Mouse (Mus musculus) limb, embryonic 12.5 days (tissue): ENCODE measurements around the gene Tmem107. TPM values are rescaled to one million over a fixed set of nuclear protein-coding genes. Genes with fewer than 3 reads are reported as not detected.

Source experiments
- ATAC-seq: fragments of 200-750 bp; cut with Nextera tagmentation; 2 replicates; pipeline ENCODE4 v1.8.0; 2017; ENCODE audit warnings: low read depth, moderate TSS enrichment; ENCODE audit not compliant: insufficient number of reproducible peaks, insufficient read depth, low FRiP score, low TSS enrichment
- H3K27ac ChIP-seq: fragments of 300-500 bp; sonication (generic); 2 replicates; pipeline ENCODE4 v1.5.1; 2016; ENCODE audit warnings: mild to moderate bottlenecking, moderate library complexity
- H3K27me3 ChIP-seq: fragments of 300-500 bp; sonication (generic); 2 replicates; pipeline ENCODE4 v1.6.1; 2016; ENCODE audit warnings: mild to moderate bottlenecking, moderate library complexity
- H3K36me3 ChIP-seq: fragments of 300-500 bp; sonication (generic); 2 replicates; pipeline ENCODE4 v1.6.1; 2016; ENCODE audit warnings: mild to moderate bottlenecking, moderate library complexity
- H3K4me1 ChIP-seq: fragments of 300-500 bp; sonication (generic); replicated peaks from 2 replicates; pipeline ENCODE4 v1.6.1; 2016
- H3K4me2 ChIP-seq: fragments of 300-500 bp; sonication (generic); 2 replicates; pipeline ENCODE4 v1.6.1; 2016; ENCODE audit warnings: mild to moderate bottlenecking, moderate library complexity
- H3K4me3 ChIP-seq: fragments of 300-500 bp; sonication (generic); replicated peaks from 2 replicates; pipeline ENCODE4 v1.5.1; 2016; ENCODE audit warnings: mild to moderate bottlenecking
- H3K9ac ChIP-seq: fragments of 300-500 bp; sonication (generic); replicated peaks from 2 replicates; pipeline ENCODE4 v1.6.1; 2016; ENCODE audit warnings: mild to moderate bottlenecking, moderate library complexity
- H3K9me3 ChIP-seq: fragments of 300-500 bp; sonication (generic); 2 replicates; pipeline ENCODE4 v1.6.1; 2016; ENCODE audit warnings: mild to moderate bottlenecking, moderate library complexity
- WGBS: fragments of 180-500 bp; shearing (Covaris S2); methylation state at CpG from one replicate; pipeline ENCODE4 v1.1.7; 2016; 5-methylcytosine and 5-hydroxymethylcytosine counted together
- polyA plus RNA-seq: library from polyadenylated mRNA; unstranded; fragments of >200 nt; fragmentation: Nextera tagmentation; extraction: Ambion mirVana; gene quantifications from 2 replicates; pipeline ENCODE4 v1.2.1, GENCODE M21; 2016

The Tmem107 gene
- polyA plus RNA-seq, 1 experiment from 2014 or later: 41.0 TPM

- Histone ChIP-seq H3K27me3 (no peaks in the 10 kb centered on the region), H3K27ac (no peak overlapping the region), H3K4me2 (no peak overlapping the region), H3K9ac (no peak overlapping the region), H3K9me3 (no peaks in the 10 kb centered on the region), H3K36me3 (no peaks in the 10 kb centered on the region), H3K4me1 (peaks cover 38% of the 10 kb centered on the region), H3K4me3 (no peak overlapping the region)
- ATAC-seq: no peak
- WGBS: 48% methylated on average over 9 of the region's 9 CpGs
Observed at GRCm38 (mm10) chr11:69075764-69076479, 5.3 kb downstream of the Tmem107 start.

DNA sequence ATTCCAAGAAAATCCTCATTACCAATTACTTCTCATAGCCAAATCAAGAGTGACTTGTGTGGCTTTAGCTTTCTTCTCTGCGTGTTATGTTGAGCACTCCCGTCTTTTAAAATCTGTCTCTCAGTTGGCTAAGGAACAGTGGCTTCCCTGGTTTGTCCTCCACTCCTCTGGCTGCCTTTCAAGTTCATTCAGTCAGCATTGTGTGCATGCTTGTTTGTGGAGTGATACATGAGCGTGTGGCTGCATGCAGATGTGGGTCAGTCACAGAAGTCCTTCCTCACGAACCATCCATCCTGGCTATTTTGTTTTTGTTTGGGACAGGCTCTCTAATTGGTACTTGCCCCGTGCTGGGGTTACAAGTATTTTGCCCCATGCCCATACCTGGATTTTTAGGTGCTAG is 6.0 kb downstream of the Tmem107 start:
- peaks cover 31% of the 10 kb centered on the region for H3K4me1 ChIP-seq
- 76% methylated on average over 5 of the region's 5 CpGs for WGBS
- H3K4me2 ChIP-seq: no peak overlapping the region
- H3K4me3 ChIP-seq: no peak overlapping the region
- no peaks in the 10 kb centered on the region for H3K27me3 ChIP-seq
- no peaks in the 10 kb centered on the region for H3K9me3 ChIP-seq
- ATAC-seq: no peak
- no peaks in the 10 kb centered on the region for H3K36me3 ChIP-seq
- H3K27ac ChIP-seq: no peak overlapping the region
- H3K9ac ChIP-seq: no peak overlapping the region

- ATAC-seq: no peak
- WGBS: 89% methylated on average over 9 of the region's 9 CpGs
- H3K27me3 ChIP-seq: no peaks in the 10 kb centered on the region
Observed at GRCm38 (mm10) chr11:69077316-69077715, 6.7 kb downstream of the Tmem107 start.

GRCm38 (mm10) chr11:69078041-69078440 is 7.4 kb downstream of the Tmem107 start:
- no peak overlapping the region for H3K4me3 ChIP-seq
- no peaks in the 10 kb centered on the region for H3K36me3 ChIP-seq
- H3K9me3 ChIP-seq: no peaks in the 10 kb centered on the region
- peaks cover 20% of the 10 kb centered on the region for H3K4me1 ChIP-seq
- no peak overlapping the region for H3K9ac ChIP-seq
- no peaks in the 10 kb centered on the region for H3K27me3 ChIP-seq
- ATAC-seq: no peak
- H3K4me2 ChIP-seq: no peak overlapping the region
- 57% methylated on average over 6 of the region's 6 CpGs for WGBS
- no peak overlapping the region for H3K27ac ChIP-seq

More at GRCm38 (mm10) chr11:69077316-69077715, 6.7 kb downstream of the Tmem107 start:
- H3K9ac ChIP-seq: no peak overlapping the region
- H3K27ac ChIP-seq: no peak overlapping the region
- H3K4me3 ChIP-seq: no peak overlapping the region
- H3K4me1 ChIP-seq: peaks cover 28% of the 10 kb centered on the region
- H3K36me3 ChIP-seq: no peaks in the 10 kb centered on the region
- H3K4me2 ChIP-seq: no peak overlapping the region
- H3K9me3 ChIP-seq: no peaks in the 10 kb centered on the region

DNA sequence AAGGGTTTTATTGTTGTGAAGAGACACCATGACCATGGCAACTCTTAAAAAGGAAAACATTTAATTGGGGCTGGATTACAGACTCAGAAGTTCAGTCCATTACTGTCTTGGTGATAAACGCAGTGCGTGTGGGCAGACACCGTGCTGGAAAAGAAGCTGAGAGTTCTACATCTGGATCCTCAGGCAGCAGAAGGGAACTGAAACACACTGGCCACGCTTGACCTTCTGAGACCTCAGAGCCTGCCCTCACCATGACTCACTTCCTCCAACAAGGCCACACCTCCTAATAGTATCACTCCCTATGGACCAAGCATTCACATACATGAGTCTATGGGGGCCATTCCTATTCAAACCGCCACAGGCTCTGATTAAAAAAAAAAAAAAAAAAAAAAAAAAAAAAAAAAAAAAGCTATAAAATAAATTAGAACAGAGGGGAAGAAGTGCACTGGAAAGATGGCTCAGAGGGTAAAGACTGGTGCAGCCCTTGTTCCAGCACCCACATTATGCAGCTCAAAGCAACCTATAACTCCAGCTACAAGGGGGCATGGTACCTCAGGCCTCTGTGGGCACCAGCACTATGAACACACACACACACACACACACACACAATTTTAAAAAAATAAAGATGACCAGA is 8.3 kb downstream of the Tmem107 start:
- Histone ChIP-seq H3K27me3 (no peaks in the 10 kb centered on the region), H3K9ac (no peak overlapping the region), H3K27ac (0 out of 2 replicates have a peak overlapping the region, but pooled peaks have one; percentile 20), H3K9me3 (no peaks in the 10 kb centered on the region), H3K4me2 (no peak overlapping the region), H3K36me3 (no peaks in the 10 kb centered on the region), H3K4me1 (peaks cover 20% of the 10 kb centered on the region), H3K4me3 (no peak overlapping the region)
- WGBS: 58% methylated on average over 5 of the region's 5 CpGs
- ATAC-seq: no peak

- Histone ChIP-seq H3K4me2 (no peak overlapping the region), H3K9ac (no peak overlapping the region), H3K27ac (no peak overlapping the region), H3K36me3 (no peaks in the 10 kb centered on the region), H3K27me3 (no peaks in the 10 kb centered on the region), H3K4me3 (no peak overlapping the region), H3K4me1 (peaks cover 12% of the 10 kb centered on the region), H3K9me3 (no peaks in the 10 kb centered on the region)
- no peak for ATAC-seq
- WGBS: 75% methylated on average over 15 of the region's 15 CpGs
Observed at GRCm38 (mm10) chr11:69080102-69080854, 9.7 kb downstream of the Tmem107 start.

DNA sequence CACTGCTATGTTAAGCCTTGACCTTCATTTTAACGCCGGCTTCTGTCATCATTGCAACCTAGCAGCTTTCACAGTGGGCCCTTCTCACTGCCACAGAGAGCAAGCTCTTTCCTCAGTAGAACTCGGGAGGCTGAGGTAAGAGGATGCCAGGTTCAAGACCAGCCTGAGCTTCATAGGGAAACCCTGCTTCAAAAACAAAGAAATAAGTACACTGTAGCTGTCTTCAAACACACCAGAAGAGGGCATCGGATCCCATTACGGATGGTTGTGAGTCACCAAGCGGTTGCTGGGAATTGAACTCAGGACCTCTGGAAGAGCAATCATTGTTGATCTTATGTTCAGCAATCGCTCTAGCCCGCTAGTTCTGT is 10.2 kb downstream of the Tmem107 start:
- no peak for ATAC-seq
- no peaks in the 10 kb centered on the region for H3K9me3 ChIP-seq
- H3K36me3 ChIP-seq: no peaks in the 10 kb centered on the region
- 90% methylated on average over 8 of the region's 8 CpGs for WGBS
- H3K4me3 ChIP-seq: no peak overlapping the region
- peaks cover 12% of the 10 kb centered on the region for H3K4me1 ChIP-seq
- no peaks in the 10 kb centered on the region for H3K27me3 ChIP-seq
- no peak overlapping the region for H3K4me2 ChIP-seq
- H3K27ac ChIP-seq: no peak overlapping the region
- H3K9ac ChIP-seq: no peak overlapping the region

GRCm38 (mm10) chr11:69081613-69082012 is 11.0 kb downstream of the Tmem107 start:
- H3K4me3 ChIP-seq: no peak overlapping the region
- no peak overlapping the region for H3K27ac ChIP-seq
- H3K4me2 ChIP-seq: no peak overlapping the region
- no peaks in the 10 kb centered on the region for H3K27me3 ChIP-seq
- 92% methylated on average over 7 of the region's 7 CpGs for WGBS
- no peak for ATAC-seq
- no peak overlapping the region for H3K9ac ChIP-seq
- peaks cover 12% of the 10 kb centered on the region for H3K4me1 ChIP-seq
- H3K36me3 ChIP-seq: no peaks in the 10 kb centered on the region
- H3K9me3 ChIP-seq: no peaks in the 10 kb centered on the region

- 63% methylated on average over 6 of the region's 6 CpGs for WGBS
- no peak overlapping the region for H3K4me3 ChIP-seq
- peaks cover 11% of the 10 kb centered on the region for H3K36me3 ChIP-seq
Observed at GRCm38 (mm10) chr11:69085608-69086007, 15.0 kb downstream of the Tmem107 start.

DNA sequence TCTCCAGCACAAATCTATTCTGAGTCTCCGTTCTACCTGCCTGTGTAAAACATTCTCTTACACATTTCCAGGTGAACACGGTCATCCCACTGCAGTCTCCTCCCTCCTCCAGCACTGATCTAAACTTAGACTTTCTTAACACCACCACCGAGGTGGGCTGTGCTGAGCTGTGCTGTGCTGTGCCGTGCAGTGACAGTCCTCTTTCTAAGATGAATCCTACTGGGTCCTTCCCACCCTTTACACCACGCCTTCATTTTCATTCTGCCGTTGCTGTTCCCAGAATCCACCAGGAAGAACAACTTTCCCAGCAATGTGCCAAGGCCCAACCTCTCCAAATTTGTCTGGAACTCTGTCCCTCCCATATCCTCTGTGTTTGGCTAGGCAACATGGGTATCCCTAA is 15.8 kb downstream of the Tmem107 start:
- ATAC-seq: no peak
- Histone ChIP-seq H3K4me1 (peaks cover 32% of the 10 kb centered on the region), H3K36me3 (peaks cover 19% of the 10 kb centered on the region), H3K9me3 (no peaks in the 10 kb centered on the region), H3K4me2 (no peak overlapping the region), H3K27ac (0 out of 2 replicates have a peak overlapping the region, but pooled peaks have one; percentile 50), H3K4me3 (no peak overlapping the region), H3K9ac (no peak overlapping the region; the same call in 1 of the 2 replicates), H3K27me3 (no peaks in the 10 kb centered on the region)
- 55% methylated on average over 6 of the region's 6 CpGs for WGBS

More at GRCm38 (mm10) chr11:69085608-69086007, 15.0 kb downstream of the Tmem107 start:
- ATAC-seq: no peak
- Histone ChIP-seq H3K27me3 (no peaks in the 10 kb centered on the region), H3K4me2 (no peak overlapping the region), H3K9ac (no peak overlapping the region), H3K4me1 (peaks cover 28% of the 10 kb centered on the region), H3K9me3 (no peaks in the 10 kb centered on the region), H3K27ac (0 out of 2 replicates have a peak overlapping the region, but pooled peaks have one; percentile 23)

DNA sequence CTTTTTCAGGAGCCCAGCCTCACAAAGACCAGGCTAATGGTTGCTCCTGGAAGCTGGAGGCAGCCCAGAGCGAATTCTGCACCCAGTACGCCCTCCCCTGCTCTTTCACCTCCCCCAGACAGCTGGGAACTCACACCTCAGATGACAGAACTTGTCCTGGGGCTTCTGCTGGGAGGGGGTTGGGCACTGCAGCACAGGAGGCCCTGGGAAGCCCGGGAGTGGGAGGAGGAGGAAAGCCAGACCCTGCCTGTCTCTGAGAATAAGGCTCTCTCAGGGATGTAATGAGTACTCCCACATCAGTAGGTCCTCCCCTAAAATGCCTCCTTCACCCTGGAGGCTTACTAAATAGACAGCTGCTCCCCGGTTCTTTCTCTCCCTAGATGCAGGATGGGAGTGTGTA is 16.5 kb downstream of the Tmem107 start:
- Histone ChIP-seq H3K4me3 (no peak overlapping the region), H3K9ac (no peak overlapping the region; the same call in 1 of the 2 replicates)
- 16% methylated on average over 4 of the region's 4 CpGs for WGBS

More for the DNA sequence above, 16.5 kb downstream of the Tmem107 start:
- H3K27me3 ChIP-seq: no peaks in the 10 kb centered on the region
- H3K36me3 ChIP-seq: peaks cover 26% of the 10 kb centered on the region
- H3K4me1 ChIP-seq: peaks cover 36% of the 10 kb centered on the region
- no peak for ATAC-seq
- H3K27ac ChIP-seq: 0 out of 2 replicates have a peak overlapping the region, but pooled peaks have one; percentile 50
- peak overlapping the region; percentile 98 for H3K4me2 ChIP-seq
- no peaks in the 10 kb centered on the region for H3K9me3 ChIP-seq
